Mouse (Mus musculus) right cerebral cortex, postnatal 25 days (tissue): ENCODE measurements at regions not wholly inside any gene's neighbourhood (a gene's known extent, or its start where the extent isn't known, plus 50 kb on each side); places are given as distances from the start of the nearest gene placed in this dataset.

ENCODE experiments used
- DNase-seq: peaks from one replicate; pipeline ENCODE4 v3.0.0; 2022

- no peak for DNase-seq
Measured at GRCm38 (mm10) chr13:115671685-115672084, 569.9 kb upstream of the Itga1 start.

- DNase-seq, result no peak
Measured at GRCm38 (mm10) chr13:115669516-115669915, 567.8 kb upstream of the Itga1 start.

GRCm38 (mm10) chr13:115655134-115655533 lies 553.4 kb upstream of the Itga1 start:
- DNase-seq, result no peak

GRCm38 (mm10) chr13:115652935-115653334 lies 551.2 kb upstream of the Itga1 start:
- no peak for DNase-seq

- no peak for DNase-seq
Measured at GRCm38 (mm10) chr13:115652352-115652751, 550.6 kb upstream of the Itga1 start.

GRCm38 (mm10) chr13:115631410-115632105 lies 529.8 kb upstream of the Itga1 start:
- DNase-seq, result no peak

DNA sequence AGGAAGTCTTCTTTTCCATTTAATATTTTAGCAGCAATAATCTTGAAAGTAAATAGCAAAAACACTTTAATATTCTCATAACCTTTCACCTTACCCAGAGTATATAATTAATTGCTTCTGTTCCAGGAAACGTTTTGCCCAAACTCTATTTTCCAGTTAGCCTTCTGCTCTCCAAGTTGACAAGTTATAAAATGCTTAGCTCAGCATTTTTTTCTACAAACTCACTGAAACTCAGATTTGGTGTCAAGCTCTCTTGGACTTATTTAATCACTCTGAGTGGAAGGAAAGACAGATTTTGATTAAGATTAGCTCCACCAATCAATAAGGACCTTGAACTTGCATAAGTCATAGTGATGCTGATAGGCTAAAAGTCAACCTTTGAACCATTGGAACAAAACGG lies 528.8 kb upstream of the Itga1 start:
- no peak for DNase-seq

- DNase-seq, result no peak
Measured at GRCm38 (mm10) chr13:115613174-115613573, 511.4 kb upstream of the Itga1 start.

DNA sequence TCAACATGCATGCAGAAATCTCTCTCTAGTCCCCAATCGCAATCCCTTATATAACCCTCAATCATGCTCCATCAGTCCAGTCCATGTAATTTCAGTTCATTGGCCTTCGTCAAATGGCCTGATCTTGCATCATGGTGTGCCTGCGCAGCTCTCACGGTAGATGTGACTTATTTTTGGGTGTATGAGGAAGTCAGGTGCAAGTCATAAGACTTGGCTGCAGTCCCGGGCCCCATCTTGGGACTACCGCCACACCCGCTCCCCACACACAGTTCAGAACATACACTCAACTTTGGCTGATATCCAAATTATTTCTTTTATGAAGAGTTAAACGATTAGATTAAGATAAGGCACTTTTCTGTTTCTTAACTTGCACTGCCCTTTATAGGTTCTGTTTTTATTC lies 504.7 kb upstream of the Itga1 start:
- DNase-seq, result no peak

GRCm38 (mm10) chr13:115595126-115595671 lies 493.4 kb upstream of the Itga1 start:
- DNase-seq, result no peak

DNA sequence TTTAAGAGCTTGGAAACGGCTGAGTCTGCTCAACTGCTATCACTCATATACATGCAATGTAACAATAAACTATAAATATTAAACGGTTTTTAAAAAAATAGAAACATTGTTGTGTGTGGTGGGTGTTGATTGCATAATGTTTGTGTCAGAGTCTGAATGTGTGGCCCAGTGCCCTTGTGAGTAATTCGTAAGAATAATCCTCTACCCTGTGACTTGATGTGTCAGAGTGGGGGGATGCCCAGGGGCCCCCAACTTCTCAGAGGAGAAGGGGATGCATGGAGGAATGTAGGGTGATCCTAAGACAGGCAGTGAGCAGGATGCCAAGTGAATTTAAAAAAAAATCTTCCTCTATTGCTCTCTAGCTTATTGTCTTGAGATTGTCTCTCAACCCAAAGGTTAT lies 474.2 kb upstream of the Itga1 start:
- DNase-seq, result no peak

- DNase-seq, result no peak
Measured at GRCm38 (mm10) chr13:115575052-115575891, 473.5 kb upstream of the Itga1 start.

- DNase-seq, result no peak
Measured at GRCm38 (mm10) chr13:115541167-115541566, 439.4 kb upstream of the Itga1 start.

- DNase-seq, result no peak
Measured at GRCm38 (mm10) chr13:115535900-115536299, 434.1 kb upstream of the Itga1 start.

GRCm38 (mm10) chr13:115513914-115514313 lies 412.1 kb upstream of the Itga1 start:
- no peak for DNase-seq

DNA sequence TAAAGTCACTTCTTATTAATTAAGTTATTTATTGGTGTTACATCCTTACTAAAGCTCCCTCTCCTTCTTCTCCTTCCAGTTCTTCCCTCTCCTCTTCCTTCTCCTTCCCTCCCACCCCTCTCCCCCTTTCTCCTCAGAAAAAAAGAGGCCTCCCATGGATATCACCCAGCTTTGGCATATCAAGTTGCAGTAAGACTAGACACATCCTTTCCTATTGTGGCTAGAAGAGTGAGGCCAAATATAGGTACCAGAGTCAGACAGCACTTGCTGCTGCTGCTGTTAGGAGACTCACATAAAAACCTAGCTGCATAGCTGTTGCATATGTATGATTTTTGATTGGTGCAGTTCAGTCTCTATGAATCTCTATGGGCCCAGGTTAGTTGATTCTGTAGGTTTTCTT lies 410.4 kb upstream of the Itga1 start:
- no peak for DNase-seq

DNA sequence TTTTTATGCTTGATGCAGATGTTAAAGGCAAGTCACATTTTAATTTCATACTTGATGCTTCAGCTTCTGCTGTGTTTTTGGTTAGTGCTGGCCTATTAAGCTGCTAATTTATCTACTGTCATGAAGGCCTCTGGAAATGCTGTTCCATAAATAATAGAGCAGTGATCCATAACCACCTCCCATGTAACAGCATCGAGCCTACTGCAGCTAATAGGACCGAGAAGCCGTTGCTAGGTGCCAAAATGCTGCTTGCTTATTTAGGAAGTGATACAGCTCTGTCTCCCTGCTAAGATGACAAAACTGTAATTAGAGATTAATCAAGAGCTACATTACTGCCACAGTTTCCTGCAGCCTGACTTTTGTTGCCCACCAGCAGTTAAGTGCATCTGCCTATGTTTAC lies 406.9 kb upstream of the Itga1 start:
- DNase-seq, result no peak

- DNase-seq, result no peak
Measured at GRCm38 (mm10) chr13:115494399-115494798, 392.6 kb upstream of the Itga1 start.

GRCm38 (mm10) chr13:115475861-115476260 lies 374.1 kb upstream of the Itga1 start:
- no peak for DNase-seq

- no peak for DNase-seq
Measured at GRCm38 (mm10) chr13:115465689-115466088, 363.9 kb upstream of the Itga1 start.

DNA sequence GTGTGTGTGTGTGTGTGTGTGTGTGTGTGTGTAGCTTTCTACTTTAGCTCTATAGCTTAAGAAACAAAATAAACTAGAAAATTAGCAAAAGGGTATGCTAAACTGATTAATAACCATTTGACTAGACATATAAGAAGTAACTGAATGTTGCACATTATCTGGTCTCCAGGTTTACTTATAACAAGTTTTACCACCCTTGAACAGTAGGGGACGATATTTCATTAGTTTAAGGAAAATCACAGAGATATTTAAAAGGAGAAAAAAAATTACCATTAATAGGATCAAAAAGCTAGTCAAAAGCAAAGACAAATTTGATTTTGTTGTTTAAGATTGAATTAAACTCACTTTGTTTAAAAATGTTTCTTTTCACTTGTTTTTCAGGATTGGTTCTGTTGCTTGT lies 349.5 kb upstream of the Itga1 start:
- DNase-seq, result no peak

DNA sequence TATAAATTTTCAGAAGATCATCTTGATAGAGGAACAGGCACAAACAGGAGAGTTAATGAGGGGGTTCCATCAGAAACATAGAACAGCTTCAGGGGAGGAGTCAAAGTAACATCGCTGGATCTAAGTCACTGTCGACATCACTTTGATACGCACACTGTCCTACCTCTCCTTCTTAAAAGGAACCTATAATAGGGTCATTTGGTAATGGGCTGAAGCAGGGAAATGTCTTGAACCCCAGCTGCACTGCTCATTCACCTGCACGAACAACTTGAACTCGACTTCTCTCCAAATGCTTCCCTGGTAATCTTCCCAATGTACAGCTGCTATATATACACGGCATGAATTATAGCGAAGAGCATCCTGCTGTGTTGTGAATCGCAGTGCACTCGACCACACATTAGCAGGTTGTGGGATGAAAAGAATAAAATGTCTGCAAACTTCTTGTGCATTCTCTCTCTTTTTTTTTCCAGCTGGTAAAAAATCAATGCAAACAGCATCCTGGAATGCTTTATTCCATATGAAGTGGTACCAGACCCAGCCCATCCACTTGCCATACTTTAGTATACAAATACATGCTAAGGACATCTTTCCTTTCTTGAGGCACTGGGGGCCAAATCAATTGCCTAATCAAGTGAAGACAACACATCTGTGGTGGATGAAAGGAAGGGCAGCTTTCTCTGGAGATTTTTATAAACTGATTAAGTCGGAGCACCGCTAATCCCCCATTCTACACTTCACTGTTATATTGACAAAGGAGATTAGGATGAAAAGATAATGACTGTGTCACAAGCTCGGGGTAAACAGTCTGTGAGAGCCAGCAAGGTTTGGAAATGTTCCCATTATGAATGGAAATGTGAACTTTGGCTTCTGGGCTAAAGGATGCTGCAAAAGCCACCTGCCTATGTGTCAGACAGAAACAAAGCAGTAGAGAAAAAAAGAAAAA lies 325.6 kb upstream of the Itga1 start:
- DNase-seq, result no peak
